Mouse (Mus musculus): ENCODE data around the gene Klhl21.

DNA sequence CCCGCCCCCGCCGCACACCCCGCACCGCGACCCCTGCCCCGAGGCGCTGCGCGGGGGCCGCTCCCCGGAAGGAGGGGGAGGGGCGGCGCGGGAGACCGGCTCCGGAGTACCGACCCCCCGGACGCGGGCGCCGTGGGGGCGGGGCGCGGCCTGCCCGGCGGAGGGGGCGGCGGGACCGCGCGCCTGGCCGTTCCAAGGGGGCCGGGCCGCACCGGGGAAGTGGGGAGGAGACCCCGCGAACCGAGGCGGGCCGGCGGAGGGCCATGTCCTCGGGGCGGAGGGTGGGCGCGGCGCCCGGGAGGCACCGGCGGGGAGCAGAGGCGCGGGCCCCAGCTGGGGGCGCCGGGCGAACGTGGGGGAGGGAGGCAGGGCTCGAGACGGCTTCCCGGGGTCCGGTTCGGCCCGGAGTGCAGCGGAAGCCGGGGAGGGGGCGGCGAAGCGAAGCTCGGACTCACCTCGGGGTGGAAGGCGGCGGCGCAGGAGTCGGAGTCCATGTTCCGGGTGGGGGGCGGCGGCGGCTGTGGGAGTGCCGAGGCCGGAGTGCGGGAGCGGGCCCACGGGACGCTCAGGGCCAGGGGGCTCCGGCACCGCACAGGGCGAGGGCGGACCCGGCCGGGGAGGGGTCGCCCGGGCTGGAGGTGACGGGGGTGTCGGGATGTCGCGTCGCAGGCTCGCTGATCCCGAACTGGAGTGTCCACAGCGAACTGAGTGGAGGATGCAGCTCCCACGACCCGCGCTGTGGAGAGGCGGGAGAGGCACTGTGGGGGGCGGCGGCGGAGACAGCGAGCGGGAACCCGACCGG is 13.0 kb upstream of the Klhl21 start:
- TF ChIP-seq CTCF (IDR thresholded peaks at IDR 0.05; ENCODE audit: low read depth) (no peak), EP300 (IDR thresholded peaks at IDR 0.05; ENCODE audit: low read depth) (no peak)
